Mouse (Mus musculus): ENCODE measurements around the gene Ankrd54. TPM values are rescaled to one million over a fixed set of nuclear protein-coding genes. Genes with fewer than 3 reads are reported as not detected.
A peak's percentile ranks its signal among the peaks of the same experiment; 100 is the strongest.
"Not testable (repeated sequence)": the region's sequence is repeated elsewhere in the genome, so short reads cannot be mapped to it uniquely, and the experiment has no call there.

The Ankrd54 gene
- polyA plus RNA-seq, 1 experiment from 2014 or later: 53.0 TPM

DNA sequence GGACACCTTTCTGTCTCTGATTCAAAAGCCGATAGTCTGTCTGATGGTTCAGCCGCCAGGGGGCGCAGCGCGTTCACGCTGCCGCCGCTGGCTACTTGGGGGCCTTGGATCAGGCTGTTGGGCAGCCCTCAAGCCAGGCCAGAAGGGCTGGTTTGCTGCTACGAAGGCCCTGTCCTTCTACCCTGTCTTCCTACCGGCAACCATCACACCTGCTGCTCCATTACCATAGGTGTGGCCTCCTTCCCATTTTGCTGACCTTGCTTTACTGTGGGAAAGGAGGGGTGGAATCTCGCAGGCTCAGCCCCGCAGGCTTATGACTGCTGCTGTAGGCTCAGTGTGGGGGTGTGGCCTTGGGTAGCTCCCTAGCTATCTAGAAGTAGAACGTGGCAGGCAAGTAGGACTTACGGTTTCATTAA, 24.8 kb downstream of the Ankrd54 start:
- Histone ChIP-seq H3K4me3 (no peak overlapping the region), H3K27me3 (peaks cover 36% of the 10 kb centered on the region), H3K36me3 (ENCODE audit: poor library complexity, severe bottlenecking) (peaks cover 22% of the 10 kb centered on the region), H3K27ac (no peak overlapping the region), H3K4me2 (peak overlapping the region; percentile 34), H3K4me1 (peaks cover 20% of the 10 kb centered on the region), H3K9me3 (replicated peaks) (no peaks in the 10 kb centered on the region), H3K9ac (peak overlapping the region; percentile 35; the same call in 1 of the 2 replicates)
- no peak for ATAC-seq
- 11% methylated on average over 14 of the region's 14 CpGs for WGBS

DNA sequence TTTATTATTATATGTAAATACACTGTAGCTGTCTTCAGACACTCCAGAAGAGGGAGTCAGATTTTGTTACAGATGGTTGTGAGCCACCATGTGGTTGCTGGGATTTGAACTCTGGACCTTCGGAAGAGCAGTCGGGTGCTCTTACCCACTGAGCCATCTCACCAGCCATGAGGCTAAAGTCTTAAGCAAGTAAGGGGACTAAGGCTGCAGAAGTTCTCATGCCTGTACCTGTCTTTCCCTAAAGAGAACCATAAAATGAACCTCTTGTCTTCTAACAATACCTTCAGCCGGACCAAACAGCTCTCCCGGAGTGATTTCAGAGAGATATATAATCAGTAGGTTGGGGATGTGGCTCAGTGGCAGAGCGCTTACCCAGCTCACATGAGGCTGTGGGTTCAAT, 30.8 kb downstream of the Ankrd54 start:
- not testable (repeated sequence) for H3K4me3 ChIP-seq; H3K27ac ChIP-seq; H3K27me3 ChIP-seq; H3K9ac ChIP-seq; ATAC-seq; H3K9me3 ChIP-seq (replicated peaks)
- peaks cover 17% of the 10 kb centered on the region for H3K36me3 ChIP-seq (ENCODE audit: poor library complexity, severe bottlenecking)
- WGBS: 87% methylated on average over 5 of the region's 5 CpGs
- peak overlapping the region; percentile 97 for H3K4me2 ChIP-seq
- peaks cover 38% of the 10 kb centered on the region for H3K4me1 ChIP-seq

DNA sequence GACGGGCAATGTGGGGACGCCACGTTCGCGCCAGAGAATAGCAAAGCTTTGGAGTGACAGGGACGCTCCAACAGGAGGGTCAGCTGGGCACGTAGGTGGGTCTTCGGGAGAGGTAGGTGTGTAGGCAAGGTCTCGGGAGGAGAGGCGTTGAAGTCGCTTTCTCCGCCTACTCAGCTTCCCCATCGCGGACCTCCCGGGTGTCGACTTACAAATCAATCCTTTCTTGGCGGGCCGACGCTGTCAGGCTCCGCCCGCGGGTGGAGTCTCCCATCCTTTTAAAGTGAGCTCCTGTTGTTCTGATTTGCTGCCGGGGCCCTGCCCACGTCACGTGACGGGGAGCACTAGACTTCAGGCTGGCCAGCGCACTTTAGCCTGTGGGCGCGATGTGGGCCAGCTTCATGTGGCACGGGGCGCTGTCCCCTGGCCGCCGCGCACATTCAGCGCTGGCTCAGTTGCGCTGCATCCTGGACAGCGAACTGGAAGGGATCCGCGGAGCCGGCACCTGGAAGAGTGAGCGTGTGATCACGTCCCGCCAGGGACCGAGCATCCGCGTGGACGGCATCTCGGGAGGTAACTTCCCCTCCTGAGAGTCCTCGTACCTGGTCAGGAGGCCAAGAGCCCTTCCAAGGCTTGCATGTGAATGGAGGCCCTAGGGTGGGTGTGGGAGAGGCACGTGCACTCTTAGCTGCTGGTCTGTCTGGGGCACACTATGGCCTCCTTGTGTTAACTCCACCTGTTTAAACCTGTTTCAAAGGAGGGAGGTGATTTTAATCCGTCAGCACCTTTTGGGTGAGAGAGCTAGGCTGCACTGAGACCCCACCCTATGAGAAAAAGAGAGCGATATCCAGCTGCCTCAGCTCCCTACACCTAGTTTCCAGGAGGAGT, 31.9 kb downstream of the Ankrd54 start:
- peak overlapping the region; percentile 75 for H3K27ac ChIP-seq
- H3K9me3 ChIP-seq (replicated peaks): no peaks in the 10 kb centered on the region
- peak overlapping the region; percentile 97 for H3K4me2 ChIP-seq
- peak overlapping the region; percentile 98 for H3K9ac ChIP-seq
- peak overlapping the region; percentile 73 for H3K4me3 ChIP-seq
- H3K4me1 ChIP-seq: peaks cover 47% of the 10 kb centered on the region
- H3K27me3 ChIP-seq: no peaks in the 10 kb centered on the region
- 1% methylated on average over 52 of the region's 52 CpGs for WGBS
- peak; percentile 77 for ATAC-seq
- peaks cover 7% of the 10 kb centered on the region for H3K36me3 ChIP-seq (ENCODE audit: poor library complexity, severe bottlenecking)

DNA sequence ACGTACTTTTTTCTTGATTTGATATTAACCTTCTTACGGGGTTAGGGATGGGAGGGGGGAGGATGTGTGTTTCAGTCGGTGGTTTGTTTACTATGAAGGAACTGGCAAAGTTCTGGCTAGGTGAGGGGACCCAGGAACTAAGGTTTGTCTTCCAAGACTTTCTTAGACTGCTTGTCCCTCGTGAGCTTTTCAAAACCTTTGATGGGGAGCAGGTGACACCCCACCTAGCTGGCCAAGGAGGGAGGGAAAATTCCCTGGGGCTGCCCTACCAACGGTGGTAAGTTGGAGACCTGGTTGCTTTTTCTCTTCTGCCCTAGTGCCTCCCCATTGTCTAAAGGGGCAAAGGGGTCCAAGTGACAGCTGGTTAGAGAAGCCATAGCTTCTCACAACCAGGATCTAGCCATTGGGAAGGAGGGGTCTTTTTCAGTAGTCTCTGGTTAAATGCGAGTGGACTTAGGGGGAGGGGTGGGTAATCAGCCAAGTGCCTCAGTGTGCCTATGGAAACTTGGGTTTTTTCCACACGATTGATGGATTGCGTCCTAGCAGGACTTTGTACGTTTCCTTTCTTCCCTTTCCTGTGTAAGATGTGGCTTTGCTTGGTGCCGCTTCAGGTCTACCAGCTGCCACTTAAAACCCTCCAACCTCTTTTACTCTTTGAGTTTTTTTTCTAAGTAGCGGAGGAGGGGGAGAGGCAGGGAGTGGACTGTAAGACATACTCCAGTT, 33.0 kb downstream of the Ankrd54 start:
- H3K27me3 ChIP-seq: no peaks in the 10 kb centered on the region
- H3K9ac ChIP-seq: peak overlapping the region; percentile 98
- no peak for ATAC-seq
- peak overlapping the region; percentile 75 for H3K27ac ChIP-seq
- H3K4me2 ChIP-seq: peak overlapping the region; percentile 97
- whole genome bisulfite sequencing: 6% methylated on average over 11 of the region's 11 CpGs
- peak overlapping the region; percentile 73 for H3K4me3 ChIP-seq
- no peaks in the 10 kb centered on the region for H3K9me3 ChIP-seq (replicated peaks)
- peaks cover 54% of the 10 kb centered on the region for H3K4me1 ChIP-seq
- H3K36me3 ChIP-seq (ENCODE audit: poor library complexity, severe bottlenecking): no peaks in the 10 kb centered on the region

DNA sequence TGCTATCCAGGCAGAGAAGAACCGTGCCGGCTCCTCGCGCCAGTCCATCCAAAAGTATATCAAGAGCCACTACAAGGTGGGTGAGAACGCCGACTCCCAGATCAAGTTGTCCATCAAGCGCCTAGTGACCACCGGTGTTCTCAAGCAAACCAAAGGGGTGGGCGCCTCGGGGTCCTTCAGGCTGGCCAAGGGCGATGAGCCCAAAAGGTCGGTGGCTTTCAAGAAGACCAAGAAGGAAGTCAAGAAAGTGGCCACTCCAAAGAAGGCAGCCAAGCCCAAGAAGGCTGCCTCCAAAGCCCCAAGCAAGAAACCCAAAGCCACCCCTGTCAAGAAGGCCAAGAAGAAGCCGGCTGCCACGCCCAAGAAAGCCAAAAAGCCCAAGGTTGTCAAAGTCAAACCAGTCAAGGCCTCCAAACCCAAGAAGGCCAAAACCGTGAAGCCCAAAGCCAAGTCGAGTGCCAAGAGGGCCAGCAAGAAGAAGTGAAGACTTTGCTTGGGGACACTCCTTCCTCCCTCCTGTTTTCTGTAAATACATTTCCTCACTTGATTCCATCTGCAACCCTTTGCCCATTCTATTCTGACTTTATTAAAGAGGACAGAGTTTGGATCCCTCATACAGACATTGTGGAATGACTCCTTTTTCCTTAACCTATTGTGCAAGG, 33.7 kb downstream of the Ankrd54 start:
- WGBS: 23% methylated on average over 16 of the region's 16 CpGs
- peaks cover 54% of the 10 kb centered on the region for H3K4me1 ChIP-seq
- no peak for ATAC-seq

DNA sequence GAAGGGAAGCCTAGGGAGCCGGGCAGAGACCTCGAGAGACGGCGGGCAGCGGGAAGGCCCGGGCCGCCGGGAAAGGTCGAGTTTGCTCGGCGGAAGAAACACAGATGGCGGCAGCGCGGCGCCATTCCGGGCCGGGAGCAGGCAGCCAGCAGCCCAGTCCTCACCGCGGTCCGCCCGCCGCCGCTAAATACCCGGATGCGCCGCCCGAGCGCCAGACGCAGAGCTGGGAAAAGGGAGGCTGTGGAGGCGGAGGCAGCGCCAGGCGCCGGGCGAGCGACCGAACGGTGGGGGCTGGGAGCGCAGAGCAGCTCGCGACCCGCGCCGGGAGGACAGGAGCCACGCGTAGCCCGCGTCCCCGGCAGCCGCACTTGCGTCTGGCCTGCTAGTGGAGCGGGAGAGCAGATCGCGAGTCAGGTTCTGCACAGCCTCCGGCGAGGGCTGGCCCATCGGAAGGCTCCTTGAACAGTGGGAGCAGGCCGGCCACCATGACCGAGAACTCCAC, 34.4 kb downstream of the Ankrd54 start, which contains the start of gene H1f0:
TSS of gene H1f0 (plus strand) at position 214 of the 502 bp plus-strand sequence.
- H3K4me1 ChIP-seq: peaks cover 54% of the 10 kb centered on the region

More for the DNA sequence above, 33.7 kb downstream of the Ankrd54 start:
- no peaks in the 10 kb centered on the region for H3K9me3 ChIP-seq (replicated peaks)
- H3K4me3 ChIP-seq: peak overlapping the region; percentile 73
- peak overlapping the region; percentile 97 for H3K27ac ChIP-seq
- peak overlapping the region; percentile 97 for H3K4me2 ChIP-seq
- H3K27me3 ChIP-seq: no peaks in the 10 kb centered on the region
- no peaks in the 10 kb centered on the region for H3K36me3 ChIP-seq (ENCODE audit: poor library complexity, severe bottlenecking)
- H3K9ac ChIP-seq: peak overlapping the region; percentile 98

DNA sequence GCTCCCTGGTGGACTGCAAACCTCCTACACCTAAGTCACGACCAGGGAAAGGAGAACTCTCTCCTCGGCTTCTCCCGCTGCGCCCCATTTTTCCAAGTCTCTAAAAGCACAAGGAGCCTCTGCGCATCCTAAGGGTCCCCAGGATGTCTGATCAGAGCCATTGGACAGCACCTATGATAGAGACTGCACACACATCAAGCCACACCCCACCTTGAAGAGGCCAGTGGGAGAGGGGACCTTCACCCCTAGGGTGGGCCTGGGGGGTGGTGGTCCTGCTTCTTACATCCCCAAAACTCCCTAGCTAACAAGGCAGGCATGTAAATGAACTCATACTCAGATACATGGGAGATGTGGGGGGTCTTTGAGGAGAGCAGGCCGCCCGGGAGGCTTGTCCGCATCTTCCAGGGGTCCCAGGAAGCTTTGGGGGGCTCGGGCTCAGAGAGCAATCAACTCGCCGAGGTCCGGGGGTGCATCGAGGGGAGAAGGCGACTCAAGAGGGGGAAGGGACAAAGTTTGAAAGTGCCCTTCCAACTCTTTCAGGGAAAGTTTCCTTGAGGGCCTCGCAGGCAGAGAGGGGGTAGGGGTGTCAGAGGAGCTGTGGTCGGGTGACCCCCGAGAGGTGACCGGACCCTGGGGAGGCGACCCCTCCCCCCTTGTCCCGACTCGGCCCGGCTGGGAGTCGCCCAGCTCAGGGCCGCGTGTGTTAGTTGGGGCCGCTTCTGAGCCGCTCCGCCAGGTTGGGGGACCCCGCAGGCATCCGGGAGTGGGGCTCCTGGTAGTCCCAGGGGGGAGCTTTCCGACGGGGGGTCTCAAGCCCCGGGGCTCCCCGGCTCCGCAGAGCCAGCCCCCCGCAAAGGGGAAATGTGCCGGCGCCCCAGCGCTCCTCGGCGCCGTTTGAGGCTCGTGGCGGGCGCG, 35.1 kb downstream of the Ankrd54 start:
- WGBS: 7% methylated on average over 38 of the region's 46 CpGs
- H3K4me2 ChIP-seq: peak overlapping the region; percentile 97
- H3K4me3 ChIP-seq: peak overlapping the region; percentile 73
- H3K36me3 ChIP-seq (ENCODE audit: poor library complexity, severe bottlenecking): no peaks in the 10 kb centered on the region
- no peaks in the 10 kb centered on the region for H3K27me3 ChIP-seq
- no peaks in the 10 kb centered on the region for H3K9me3 ChIP-seq (replicated peaks)
- H3K27ac ChIP-seq: peak overlapping the region; percentile 97
- peaks cover 52% of the 10 kb centered on the region for H3K4me1 ChIP-seq
- ATAC-seq: peak; percentile 20; the same call in 1 of the 2 replicates
- peak overlapping the region; percentile 98 for H3K9ac ChIP-seq

More for the DNA sequence above, 34.4 kb downstream of the Ankrd54 start, which contains the start of gene H1f0:
- H3K27me3 ChIP-seq: no peaks in the 10 kb centered on the region
- H3K9ac ChIP-seq: peak within 1 kb of the TSS; percentile 98
- H3K36me3 ChIP-seq (ENCODE audit: poor library complexity, severe bottlenecking): no peaks in the 10 kb centered on the region
- peak within 1 kb of the TSS; percentile 73 for H3K4me3 ChIP-seq
- H3K27ac ChIP-seq: peak within 1 kb of the TSS; percentile 97
- H3K4me2 ChIP-seq: peak within 1 kb of the TSS; percentile 97
- 0% methylated on average over 46 of the region's 58 CpGs for WGBS
- no peaks in the 10 kb centered on the region for H3K9me3 ChIP-seq (replicated peaks)
- peak; percentile 88 for ATAC-seq

DNA sequence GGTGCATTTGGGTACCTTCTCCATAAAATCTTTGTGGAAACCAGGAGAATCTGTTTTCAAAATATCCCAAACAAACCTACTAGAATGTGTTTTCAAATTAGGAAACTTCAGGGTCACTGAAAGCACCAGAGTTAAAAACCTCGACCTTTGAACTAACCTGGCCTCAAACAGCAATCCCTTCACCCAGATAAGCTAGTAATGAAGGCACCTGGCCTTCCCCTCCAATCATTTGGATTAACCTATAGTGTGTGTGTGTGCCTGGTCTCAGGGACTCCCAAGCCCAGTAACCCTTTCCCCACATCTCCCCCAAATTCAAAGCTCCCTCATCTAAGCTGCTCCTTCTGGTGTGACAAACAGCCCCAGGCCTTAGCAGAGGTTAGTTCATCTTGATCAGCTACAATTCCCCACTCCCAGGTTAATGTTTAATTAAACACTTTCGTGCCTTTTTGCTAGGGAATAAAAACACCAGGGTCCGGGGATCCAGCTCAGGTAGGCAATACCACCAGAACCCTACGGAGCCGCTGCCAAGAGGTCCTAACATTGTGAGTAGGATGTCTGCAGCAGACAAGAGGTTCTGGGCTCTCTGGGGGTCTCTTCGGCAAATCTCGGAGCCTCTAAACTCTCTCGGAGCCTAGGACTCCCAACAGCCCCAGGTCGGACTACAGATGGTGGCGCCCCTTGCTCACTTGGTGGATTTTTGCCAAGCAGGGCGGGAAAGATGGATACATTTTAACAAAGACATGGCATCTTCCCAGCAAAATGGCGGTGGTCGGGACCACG, 36.0 kb downstream of the Ankrd54 start:
- peak overlapping the region; percentile 98 for H3K9ac ChIP-seq
- H3K9me3 ChIP-seq (replicated peaks): no peaks in the 10 kb centered on the region
- peak overlapping the region; percentile 73 for H3K4me3 ChIP-seq
- peak overlapping the region; percentile 97; the same call in 1 of the 2 replicates for H3K27ac ChIP-seq
- H3K27me3 ChIP-seq: no peaks in the 10 kb centered on the region
- no peak for ATAC-seq
- H3K4me2 ChIP-seq: peak overlapping the region; percentile 97
- peaks cover 46% of the 10 kb centered on the region for H3K4me1 ChIP-seq
- H3K36me3 ChIP-seq (ENCODE audit: poor library complexity, severe bottlenecking): no peaks in the 10 kb centered on the region
- 40% methylated on average over 14 of the region's 14 CpGs for WGBS

DNA sequence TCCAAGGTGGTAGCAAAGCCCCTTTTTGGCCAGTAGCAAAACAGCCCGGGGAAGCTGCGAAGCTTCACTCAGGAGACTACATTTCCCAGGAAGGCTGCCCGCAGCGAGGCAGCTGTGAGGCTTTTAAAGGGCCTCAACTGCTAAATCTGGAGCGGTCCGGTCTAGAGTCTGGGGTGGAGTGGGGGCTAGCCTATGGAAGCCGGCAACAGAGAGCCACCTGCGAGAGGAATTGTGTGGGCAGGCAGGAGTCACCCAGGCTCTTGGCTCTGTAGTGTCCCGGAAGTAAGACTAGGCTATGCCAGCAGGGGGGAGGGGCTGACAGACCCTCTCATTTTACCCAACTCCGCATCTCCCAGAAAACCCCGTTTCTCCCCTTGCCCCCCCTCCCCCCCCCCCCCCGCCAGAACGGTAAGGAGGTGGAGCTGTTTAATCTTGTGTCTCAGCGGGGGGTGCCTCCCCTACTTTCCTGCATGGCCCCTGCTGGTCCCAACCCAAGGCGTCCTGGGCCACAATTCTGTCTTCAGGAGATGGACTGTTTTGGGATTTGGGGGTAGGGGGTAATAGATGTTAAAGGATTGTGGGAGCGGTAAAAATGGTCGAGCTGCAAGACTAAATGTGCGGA, 36.9 kb downstream of the Ankrd54 start:
- no peak for ATAC-seq
- Histone ChIP-seq H3K27ac (no peak overlapping the region), H3K4me3 (peak overlapping the region; percentile 18; the same call in 1 of the 2 replicates), H3K36me3 (ENCODE audit: poor library complexity, severe bottlenecking) (no peaks in the 10 kb centered on the region), H3K9me3 (replicated peaks) (no peaks in the 10 kb centered on the region), H3K4me1 (peaks cover 37% of the 10 kb centered on the region), H3K4me2 (peak overlapping the region; percentile 46), H3K27me3 (no peaks in the 10 kb centered on the region), H3K9ac (peak overlapping the region; percentile 41)
- WGBS: 10% methylated on average over 14 of the region's 18 CpGs

DNA sequence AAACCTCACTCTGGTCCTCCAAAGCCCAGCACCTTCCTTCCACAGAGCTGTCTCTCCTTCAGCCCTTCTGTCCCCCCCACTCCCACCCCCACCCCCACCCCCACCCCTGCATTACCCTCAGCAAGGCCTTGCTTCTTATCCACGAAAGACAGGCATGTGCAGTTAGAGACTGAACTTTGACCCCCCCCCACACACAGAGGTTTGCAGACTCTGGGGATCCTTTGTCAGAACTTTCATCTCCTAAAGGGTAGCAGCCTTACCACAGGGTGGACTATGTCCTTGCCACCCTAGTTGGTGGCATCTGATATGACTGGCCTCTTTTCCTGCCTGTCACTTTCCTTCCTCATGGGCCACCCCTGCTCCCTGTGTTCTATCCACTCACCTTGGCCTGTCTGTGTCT, 39.3 kb downstream of the Ankrd54 start:
- Histone ChIP-seq H3K4me1 (peaks cover 26% of the 10 kb centered on the region), H3K27ac (no peak overlapping the region), H3K4me3 (no peak overlapping the region), H3K27me3 (no peaks in the 10 kb centered on the region), H3K9ac (no peak overlapping the region), H3K36me3 (ENCODE audit: poor library complexity, severe bottlenecking) (no peaks in the 10 kb centered on the region), H3K4me2 (no peak overlapping the region), H3K9me3 (replicated peaks) (no peaks in the 10 kb centered on the region)
- no peak for ATAC-seq
- 63% methylated on average over 1 of the region's 1 CpGs for WGBS

All from forebrain, embryonic 13.5 days (tissue).